Mouse (Mus musculus) kidney, postnatal 14 days (tissue): ENCODE results near the gene Micall2.
"Not testable (repeated sequence)": the region's sequence is repeated elsewhere in the genome, so short reads cannot be mapped to it uniquely, and the experiment has no call there.

Source experiments
- DNase-seq: peaks from one replicate; pipeline ENCODE4 v3.0.0; 2022; ENCODE audit warnings: mixed read lengths

Gene Micall2

DNA sequence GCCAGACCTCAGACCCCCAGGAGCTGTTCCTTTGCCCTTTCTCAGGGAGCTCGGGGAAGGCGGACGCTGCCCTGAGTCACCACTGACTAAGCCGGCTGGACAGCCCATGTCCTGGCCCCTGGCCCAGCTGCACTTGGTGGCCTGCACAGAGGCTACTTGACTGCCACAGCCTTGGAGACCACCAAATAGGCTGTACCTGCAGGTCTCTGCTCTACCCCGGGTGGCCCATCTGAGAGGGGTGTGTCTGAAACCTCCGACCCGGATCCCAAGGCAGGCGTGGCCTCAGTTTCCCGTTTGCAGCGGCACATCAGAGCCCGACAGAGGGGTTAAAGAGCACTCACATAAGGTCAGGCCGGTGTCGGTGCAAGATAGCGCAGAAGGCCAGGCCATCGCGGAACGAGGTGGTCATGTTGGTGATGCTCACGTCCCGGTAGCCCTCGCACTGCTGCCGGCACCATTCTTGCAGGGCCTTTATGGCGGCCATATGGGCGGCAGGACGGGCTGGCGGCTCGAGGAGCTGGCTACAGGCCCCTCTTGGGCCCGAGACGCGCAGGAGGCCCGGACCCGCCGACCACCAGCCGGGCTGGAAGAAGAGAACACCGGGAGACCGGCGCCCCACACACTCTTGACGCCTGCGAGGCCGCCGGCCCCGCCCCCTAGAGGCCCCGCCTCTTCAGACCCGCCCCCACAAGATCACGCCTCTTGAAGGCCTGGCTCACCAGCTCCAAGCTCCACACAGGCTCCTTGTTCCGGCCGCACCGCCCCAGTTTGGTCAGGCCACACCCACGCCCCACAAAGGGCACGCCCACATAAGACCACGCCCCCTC, at the start of gene Micall2:
Micall2 (minus strand) TSS at position 660 of the 827 bp plus-strand sequence.
- peak; percentile 98 for DNase-seq

DNA sequence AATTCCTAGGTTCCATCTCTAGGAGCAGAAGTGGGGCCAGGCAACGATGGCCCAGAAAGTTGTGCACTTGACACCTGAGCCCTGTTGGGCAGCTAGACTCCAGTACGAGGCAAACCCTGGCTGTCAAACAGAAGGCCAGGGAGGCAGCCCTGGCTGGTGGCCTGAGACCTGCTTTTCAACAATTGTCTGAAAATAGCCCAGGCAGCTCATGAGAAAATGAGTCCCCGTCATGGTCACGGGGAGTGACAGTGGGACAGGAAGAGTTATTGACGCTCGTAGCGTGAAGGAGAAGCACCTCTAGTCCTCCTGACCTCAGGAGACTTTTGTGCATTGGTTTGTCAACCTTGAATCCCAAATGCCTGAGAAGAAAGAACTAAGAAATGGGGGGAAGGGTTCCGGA, 45.3 kb upstream of the Micall2 start:
- no peak for DNase-seq

DNA sequence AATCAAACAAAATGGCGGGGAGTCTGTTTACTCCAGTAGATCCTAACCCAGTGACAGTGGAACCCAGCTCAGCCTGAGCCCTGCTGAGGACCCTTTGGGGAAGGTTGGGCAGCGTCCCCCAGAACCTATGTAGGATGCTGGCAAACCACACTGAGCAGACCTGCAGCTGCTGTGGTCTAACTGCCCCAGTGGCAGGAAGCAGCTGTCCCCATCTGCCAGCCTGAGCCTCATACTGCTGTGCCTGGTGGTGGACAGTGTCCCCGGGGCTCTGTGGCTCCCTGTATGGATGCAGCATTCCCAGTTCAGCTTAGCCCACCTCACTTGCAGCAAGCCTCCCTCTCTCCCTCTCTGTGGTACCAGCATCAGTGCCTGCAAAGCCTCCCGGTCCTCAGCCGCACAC, 40.8 kb upstream of the Micall2 start:
- DNase-seq = no peak

DNA sequence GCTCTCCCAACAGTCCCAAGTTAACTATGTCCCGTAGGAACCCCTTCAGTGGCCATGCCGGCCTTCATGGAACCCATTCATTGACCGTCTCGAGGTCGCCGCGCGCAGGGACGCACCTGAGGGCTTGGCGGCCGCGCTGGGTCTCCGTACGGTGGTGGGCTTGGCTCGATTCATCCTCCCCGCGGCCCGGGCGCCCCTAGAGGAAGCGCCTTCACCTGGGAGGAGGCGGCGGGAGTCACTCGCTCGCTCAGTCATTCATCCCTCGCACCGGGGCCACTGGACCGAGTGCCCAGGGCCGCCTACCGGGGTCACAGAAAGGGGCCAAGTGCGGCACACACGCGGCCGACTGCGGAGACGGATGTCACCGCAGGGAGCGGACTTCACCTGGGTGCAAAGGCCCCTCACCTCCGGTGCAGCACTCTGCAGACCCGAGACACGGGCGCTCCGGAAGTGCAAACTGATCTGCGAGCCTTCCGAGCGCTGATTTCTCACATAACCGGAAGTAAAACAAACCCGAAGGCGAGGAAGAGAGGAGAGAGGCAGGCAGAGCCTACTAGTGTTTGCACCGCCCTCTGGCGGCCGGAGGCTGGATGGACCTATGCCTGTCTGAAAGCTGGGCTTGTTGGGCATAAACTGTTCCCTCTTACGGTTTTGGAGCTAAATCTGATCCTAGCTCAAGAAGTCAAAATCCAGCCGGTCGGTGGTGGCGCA, 39.2 kb upstream of the Micall2 start, which contains the start of gene Ints1:
Ints1 (minus strand) TSS at position 459 of the 711 bp plus-strand sequence.
- peak; percentile 97 for DNase-seq

DNA sequence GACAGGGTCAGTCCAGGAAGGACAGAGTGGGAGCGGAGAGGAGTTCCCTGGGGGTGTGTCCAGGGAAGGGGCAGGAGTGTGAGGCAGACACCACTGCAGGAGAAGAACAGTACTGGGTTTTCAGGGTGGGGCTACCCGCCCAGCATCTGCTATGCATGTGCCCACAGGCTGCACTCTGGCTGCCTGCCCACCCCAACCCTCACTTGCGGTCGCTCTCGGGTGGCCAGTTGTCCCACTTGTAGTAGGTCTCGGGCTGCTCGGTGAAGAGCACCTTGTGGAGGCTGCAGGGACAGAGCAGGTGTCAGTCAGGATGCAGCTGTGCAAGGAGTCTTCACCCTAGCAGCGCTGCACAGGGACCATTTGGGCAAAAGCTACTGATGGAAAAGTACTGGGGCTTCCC, 32.1 kb upstream of the Micall2 start:
- DNase-seq = no peak

DNA sequence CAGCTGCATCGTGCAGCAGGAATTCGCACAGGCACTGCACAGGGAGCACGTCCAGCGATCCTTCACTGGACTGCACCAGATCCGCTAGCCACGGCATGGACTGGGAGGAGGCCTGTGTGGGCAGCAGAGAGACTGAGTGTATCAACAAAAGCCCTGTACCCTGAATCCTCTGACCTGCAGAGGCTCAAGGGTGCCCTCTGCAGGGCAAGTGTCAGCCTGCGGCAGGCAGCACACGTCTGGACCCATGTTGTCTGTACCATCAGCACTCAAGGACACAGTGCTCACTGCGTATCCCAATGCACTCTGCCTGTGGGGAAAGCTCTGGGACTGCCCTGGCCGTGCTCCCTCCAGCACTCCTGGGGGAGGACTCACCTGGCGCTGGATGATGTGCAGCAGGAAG, 28.2 kb upstream of the Micall2 start:
- no peak for DNase-seq

DNA sequence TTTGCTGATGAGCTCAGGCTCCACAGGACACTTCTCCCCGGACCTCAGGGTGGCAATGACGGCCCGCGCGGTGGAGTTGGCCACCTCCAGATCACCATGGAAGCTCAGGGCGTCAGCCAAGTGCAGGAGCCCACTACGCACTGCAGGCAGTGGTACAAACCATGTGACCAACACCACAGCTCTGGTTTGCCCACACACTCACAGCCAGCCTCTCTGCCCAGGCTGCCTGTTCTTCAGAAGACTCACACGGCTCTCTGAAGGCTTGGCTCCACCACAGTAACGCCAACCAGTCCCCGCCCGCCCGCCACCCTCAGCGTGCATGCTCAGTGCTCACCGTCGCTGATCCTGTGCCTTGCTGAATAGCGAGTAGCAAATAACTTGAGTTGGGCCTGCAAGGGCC, 22.0 kb upstream of the Micall2 start:
- no peak for DNase-seq

DNA sequence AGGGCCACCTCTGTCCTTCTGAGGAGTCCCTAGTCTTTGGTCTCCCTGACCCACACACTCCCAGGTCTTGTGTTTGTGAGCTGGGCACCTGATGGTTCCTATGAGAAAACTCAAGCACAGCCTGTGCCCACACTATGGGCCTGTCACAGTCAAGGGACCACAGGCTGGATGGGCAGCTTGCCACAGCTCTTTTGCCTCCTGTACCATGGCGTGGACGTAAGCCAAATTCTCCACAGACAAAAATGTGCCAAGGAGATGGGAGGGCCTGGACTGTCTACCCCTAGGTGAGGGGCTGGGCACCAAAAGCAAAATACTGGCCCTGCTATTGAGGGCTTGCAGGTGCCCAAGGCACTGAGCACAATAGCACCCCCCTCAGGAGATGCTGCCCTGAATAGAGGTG, 20.4 kb upstream of the Micall2 start:
- DNase-seq = no peak

DNA sequence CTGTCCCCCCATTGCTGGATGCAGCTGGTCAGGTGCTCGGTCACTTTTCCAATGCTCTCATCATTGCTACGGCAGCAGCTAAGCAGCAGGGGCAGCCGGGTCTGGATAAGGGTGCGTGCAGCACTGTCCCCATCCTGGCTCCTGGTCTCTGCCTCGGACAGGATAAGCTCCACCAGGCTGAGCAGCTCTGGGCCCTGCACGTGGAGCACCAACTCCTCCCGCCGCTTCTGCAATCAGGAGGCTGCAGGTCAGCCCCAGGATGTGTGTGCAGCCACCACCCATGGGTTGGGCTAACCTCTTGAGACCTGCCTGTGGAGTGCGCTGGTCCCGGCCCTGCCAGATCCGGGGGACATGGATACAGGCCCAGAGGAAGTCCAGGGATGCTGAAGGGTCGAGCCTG, 20.0 kb upstream of the Micall2 start:
- DNase-seq = no peak

DNA sequence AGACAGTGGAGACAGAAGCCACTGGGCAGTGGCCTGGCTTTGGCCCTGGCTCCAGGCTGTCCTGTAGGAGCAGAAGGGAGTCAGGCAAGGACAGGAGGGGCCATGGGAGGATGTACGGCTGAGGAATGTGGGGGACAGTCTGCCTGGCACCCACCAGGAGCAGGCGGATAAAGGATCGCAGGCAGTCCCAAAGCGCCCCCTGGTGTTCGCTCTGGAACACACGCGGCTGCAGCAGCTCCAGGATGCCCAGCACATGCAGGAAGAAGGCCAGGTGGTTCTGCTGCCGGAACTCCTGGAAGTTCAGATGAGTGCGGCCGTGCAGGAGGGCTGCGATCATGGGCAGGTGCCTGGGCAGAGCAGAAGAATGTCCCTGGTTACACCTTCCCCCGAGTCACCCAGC, 18.6 kb upstream of the Micall2 start:
- DNase-seq = peak; percentile 57

DNA sequence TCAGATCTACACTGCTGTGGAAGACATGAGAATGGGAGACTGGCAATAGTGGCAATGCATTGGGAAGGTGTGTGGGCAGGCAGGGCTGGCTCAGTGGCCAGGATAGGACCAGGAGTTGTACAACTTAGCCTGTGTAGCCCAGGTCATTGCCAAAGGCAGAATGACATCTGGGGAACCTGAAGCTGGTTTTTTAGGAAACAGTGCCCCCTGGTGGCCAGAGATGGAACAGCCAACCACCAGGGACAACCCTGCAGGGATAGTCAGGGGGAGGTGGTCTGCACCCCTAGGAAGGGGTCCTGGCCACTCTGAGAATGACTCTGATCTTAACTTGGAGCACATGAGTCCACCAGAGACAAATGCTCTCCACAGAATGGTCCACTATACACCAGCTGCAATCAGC, 14.4 kb upstream of the Micall2 start:
- peak; percentile 72 for DNase-seq

DNA sequence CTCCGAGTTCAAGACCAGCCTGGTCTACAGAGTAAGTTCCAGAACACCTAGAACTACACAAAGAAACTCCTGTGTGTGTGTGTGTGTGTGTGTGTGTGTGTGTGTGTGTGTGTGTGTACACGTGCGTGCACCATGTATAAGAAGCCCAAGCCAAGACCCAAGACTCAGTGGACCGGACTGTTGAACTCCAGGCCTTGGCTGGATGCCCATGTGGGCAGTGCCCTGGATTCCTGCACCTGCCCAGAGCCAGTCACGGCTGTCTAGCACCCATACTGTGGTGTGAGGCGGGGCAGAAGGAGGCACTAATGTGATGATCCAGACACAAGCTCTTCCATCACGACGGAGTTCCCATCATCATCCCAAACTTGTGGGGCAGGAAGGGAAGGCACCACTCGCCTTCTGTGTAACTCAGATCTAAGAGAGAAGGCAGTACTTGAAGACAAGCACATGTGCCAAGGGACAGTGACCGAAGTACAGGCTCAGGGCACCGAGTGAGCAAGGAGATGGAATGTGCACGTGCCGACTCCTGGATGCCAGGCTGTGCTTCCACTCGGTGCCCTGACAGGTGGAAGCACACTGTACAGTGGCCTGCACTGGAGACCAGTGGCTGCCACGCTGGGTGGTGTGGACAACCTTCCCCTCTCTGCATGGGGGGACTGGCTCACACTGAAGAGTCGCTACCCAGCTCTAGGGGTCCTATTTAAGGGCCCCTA, 13.4 kb upstream of the Micall2 start:
- DNase-seq = peak; percentile 87

DNA sequence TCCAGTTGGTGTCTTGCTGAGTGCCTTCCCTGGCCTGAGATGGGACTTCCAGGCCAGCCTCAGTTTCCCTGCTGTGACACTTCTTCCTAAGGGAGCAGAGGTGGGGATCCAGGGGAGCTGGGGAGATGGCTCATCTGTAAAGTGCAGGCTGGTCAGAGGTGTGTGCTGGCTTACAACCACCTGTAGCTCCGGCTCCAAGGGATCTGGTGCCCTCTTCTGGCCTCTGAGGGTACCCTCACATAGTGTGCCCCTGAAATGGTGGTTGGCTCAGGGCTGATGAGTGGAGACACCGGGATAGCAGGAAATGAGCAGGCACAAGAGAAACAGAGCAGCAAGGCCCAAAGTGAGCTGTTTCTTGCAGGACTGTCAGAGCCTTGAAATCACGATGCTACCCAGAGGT, 9.6 kb upstream of the Micall2 start:
- DNase-seq = peak; percentile 81

DNA sequence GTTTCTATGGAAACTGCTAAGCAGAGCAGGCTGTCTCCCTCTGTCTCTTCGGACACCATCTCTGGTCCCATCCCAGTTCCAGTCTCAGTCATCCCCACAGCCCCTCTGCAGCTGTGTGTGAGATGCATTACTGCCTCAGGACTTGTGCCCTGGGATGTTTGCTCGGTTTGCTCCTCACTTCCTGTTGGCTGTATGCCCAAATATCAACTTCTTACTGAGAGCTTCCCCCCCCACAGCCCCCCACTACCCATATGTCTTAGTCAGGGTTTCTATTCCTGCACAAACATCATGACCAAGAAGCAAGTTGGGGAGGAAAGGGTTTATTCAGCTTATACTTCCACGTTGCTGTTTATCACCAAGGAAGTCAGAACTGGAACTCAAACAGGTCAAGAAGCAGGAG, 6.5 kb upstream of the Micall2 start:
- DNase-seq = not testable (repeated sequence)

DNA sequence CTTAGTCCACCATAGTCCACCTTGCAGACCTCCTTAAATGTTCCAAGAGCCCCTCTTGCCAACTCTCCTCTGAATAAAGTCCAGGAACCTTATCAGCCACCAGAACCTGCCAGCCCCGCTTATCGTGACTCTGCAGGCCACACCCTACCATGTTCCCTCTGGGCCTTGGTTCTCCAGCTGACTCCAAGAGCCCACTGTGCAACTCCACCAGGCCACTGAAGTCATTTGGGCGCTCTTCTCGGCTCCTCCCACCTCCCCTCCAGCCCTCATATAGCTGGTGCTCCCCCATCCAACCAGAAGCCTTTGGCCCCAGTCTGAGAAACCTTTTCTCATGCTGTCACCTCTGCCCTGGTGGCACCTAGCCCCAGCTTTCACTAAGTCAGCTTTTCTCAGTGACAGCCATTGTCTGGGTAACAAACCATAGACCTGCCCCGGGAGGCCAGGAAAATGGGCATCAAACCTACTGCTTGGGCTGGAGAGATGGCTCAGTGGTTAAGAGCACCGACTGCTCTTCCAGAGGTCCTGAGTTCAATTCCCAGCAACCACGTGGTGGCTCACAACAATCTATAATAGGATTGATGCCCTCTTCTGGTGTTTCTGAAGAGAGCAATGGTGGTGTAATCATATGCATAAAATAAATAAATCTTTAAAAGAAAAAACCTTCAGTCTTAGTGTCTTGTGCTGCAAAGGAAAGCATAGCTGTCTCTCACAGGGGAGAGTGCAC, 2.6 kb upstream of the Micall2 start:
- no peak for DNase-seq

DNA sequence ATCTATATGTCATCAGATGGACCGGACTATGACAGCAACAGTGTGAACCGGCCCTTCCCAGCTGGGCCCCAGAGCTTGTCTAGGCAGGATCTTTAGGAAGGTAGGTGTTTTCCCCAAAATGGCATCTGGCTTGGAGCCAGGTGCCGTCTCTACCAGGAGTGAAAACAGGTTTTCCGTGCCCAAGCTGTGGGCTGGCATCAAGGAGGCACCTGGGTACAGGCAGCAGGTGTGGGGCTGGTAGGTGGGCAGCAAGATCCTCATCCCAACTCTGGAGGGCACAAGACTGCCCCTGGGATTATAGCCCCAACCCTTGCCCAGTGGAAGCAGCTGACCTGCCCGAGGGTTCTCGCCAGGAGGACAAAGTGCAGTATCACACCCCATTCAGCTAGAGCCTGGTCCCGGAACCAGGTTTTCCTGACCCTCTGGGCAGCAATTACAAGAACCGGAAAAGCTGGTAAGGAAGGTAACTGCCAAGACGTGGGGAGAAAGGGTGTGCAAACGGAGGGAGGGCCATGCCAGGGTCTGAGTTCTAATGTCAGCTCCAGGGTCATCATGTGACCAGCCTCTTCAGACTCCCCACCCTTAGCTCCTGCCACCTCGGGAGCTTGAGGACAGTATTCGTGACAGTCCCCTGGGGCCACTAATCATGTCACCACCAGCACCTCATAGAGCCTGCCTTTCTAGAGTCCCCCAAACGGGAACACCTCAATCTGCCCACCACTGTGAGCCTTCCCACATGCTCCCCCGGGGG, 1.9 kb upstream of the Micall2 start:
- peak; percentile 74 for DNase-seq

DNA sequence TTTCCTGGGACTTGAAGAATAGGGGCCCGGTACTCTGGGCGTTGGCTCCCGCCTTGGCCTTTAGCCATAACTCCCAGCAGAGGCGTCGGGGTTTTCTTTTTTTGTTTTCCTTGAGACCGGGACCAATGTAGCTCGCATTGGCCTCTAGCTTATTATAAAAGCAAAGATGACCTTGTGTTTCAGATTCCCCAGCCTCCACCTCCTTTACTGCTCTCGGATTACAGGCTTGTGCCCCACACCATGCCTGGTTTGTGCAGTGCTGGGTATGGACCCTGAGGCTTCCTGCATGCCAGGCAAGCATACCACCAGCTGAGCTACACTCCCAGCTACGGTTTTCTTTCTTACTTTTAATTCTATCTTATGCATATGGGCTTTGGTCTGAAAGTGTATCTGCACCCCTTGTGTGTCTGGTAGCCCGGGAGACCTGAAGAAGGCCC, 386 bp upstream of the Micall2 start:
- no peak for DNase-seq

DNA sequence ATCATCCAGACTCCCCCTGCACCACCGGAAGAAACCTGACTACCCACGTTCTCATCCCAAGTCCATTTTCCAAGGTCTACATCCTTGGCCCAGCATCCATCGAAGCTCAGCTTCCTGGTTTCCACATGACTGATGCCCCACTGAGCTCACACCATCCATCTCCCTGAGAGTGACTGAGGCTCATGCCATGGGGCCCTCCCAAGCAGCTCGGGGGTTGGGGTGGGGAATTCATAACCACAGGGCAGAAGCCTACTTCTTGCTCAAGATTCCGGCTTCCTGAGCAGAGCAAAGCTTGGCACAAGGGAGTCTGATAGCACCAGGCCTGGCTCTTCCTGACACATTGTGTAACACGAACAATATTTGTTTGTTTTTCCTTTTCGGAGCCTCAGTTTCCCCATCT, 1.4 kb downstream of the Micall2 start:
- DNase-seq = no peak

DNA sequence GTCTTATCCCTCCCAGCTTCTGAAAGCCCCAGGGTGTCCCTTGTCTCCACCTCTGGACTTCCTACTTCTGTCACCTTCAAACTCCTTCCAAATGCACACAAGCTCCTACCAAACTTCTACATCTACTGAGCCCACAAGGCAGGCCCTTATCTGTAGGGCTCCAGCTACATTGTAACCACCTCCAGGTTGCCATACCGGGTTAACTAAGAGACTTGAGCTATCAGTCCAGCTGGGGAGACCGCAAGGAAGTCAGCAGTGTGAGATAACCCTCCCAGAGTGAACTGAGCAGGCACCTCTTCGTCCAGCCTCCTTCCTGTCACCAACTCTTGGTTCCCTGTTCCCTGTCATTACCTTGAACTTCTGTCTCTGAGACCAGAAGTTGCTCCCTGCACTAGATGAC, 2.1 kb downstream of the Micall2 start:
- DNase-seq = no peak

DNA sequence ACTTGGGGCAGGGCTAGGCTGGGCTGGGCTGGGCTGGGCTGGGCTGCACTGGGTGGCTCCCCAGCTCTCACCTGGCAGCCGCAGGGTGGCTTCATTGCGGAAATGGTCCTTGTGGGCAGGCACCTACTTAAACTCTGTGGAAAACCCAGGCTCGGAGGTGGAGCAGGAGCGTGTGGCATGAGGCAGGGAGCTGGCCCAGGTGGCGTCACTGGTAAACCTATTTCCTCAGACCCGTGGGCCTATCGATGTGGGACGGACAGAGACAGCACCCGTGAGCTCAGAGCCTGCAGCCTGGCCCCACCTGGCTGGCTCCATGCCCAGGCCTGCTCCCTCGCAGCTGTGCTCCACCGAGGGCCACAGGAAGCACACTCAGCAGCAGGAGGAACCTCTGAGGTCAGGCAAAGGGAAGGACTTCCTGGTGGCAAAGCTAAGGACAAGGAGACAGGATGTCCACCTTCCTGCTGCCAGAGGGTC, 3.5 kb downstream of the Micall2 start:
- DNase-seq = peak; percentile 85

DNA sequence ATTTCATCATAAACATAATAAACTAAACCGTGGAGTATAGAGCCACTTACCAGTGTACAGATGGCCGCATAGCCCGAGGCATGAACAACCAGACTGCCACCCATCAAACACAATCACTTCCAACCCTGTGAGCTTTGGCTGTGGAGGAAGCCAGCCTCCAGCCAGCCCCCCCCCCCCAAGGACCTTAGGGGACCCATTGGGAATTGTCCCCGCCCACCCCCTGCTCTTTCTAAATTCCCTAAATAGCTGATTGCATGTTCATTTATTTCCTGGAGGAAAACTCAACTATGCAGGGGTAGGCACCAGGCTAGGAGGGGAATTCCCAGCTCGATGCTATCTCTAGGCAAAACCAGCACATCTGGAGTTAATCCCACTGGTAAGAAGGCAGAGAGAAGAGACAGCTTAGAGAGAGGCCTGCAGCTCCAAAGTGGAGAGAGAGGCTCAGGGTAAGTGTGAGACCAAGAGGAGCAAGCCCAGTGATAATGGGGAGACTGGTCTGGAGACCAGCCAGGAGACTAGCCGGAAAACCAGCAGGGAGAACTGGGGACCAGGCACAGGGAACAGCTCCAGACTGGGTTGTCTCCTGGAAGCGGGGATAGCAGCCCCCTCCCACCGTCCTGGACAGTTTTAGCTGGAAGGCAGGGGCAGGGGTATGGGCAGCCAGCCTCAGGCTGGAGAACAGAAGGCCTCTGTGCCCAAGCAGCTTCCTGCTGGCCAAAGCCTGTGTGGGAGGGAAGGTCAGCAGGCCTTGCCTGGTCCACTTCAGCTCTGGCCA, 5.2 kb downstream of the Micall2 start:
- DNase-seq = peak; percentile 53
